Mouse (Mus musculus) spleen, postnatal 4 days (tissue): ENCODE data around the gene Rbm48.

Experiments
- DNase-seq, 2 experiments: peaks; one replicate each; pipeline ENCODE4 v3.0.0; 2022; ENCODE audit warnings: low spot score in 2 of 2

The Rbm48 gene

DNA sequence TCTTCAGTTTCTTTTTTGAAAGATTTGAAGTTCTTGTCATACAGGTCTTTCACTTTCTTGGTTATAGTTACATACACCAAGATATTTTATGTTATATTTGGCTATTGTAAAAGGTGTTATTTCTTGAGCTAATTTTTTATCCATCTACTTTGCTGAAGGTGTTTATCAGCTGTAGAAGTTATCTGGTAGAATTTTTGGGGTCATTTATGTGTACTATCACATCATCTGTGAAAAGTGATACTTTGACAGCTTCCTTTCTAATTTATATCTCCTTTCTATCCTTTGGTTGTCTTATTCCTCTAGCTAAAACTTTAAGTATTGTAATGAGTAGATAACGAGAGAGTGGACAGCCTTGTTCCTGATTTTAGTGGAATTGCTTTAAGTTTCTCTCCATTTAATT lies 44.9 kb downstream of the Rbm48 start:
- no peak for DNase-seq

GRCm38 (mm10) chr5:3546226-3546625 lies 50.2 kb downstream of the Rbm48 start:
- DNase-seq, result no peak

GRCm38 (mm10) chr5:3544480-3544769 lies 52.0 kb downstream of the Rbm48 start:
- DNase-seq, result no peak

DNA sequence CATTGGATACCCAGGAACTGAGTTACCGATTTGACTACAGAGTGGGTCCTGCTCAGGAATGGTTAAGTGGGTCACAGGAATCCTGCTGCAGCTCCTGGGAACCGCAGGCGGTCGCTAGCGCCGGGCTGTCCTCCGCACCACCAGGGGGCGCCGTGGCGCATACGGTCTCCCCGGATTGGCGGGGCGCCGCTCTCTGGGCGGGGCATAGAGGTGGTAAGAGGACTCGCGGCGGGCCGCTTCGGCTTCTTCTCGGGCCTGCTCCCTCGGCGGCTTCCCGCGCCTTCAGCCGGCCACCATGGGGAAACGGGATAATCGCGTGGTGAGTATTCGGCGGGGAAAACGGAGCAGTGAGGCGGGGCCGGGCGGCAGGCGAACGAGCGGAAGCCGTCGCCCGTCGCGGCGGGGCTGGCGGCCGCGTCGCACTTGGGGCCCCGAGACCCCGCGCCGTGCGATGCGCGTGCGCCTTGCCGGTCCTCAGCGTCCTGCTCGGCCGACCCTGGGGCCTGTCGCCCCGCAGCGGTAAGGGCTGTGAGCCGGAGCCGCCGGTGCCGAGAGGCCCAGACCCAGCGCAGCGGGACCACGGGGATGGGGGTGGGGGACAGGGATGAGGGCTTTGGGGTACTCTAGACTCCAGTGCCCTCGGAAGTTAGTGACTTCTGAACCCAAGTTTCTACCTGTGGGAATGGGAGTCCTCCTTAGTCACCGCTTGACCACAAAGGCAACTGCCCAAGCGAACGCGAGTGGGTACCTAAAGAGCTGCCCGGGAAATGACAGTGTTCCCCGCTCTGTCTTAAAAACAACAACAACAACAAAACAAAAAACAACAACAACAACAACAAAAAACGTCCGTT lies 52.5 kb downstream of the Rbm48 start, which contains the start of gene Fam133b:
Fam133b (plus strand) TSS at position 205 of the 851 bp plus-strand sequence.
- peak; percentile 97 to 100 for DNase-seq

- DNase-seq, result no peak
Measured at GRCm38 (mm10) chr5:3541871-3542270, 54.5 kb downstream of the Rbm48 start.

DNA sequence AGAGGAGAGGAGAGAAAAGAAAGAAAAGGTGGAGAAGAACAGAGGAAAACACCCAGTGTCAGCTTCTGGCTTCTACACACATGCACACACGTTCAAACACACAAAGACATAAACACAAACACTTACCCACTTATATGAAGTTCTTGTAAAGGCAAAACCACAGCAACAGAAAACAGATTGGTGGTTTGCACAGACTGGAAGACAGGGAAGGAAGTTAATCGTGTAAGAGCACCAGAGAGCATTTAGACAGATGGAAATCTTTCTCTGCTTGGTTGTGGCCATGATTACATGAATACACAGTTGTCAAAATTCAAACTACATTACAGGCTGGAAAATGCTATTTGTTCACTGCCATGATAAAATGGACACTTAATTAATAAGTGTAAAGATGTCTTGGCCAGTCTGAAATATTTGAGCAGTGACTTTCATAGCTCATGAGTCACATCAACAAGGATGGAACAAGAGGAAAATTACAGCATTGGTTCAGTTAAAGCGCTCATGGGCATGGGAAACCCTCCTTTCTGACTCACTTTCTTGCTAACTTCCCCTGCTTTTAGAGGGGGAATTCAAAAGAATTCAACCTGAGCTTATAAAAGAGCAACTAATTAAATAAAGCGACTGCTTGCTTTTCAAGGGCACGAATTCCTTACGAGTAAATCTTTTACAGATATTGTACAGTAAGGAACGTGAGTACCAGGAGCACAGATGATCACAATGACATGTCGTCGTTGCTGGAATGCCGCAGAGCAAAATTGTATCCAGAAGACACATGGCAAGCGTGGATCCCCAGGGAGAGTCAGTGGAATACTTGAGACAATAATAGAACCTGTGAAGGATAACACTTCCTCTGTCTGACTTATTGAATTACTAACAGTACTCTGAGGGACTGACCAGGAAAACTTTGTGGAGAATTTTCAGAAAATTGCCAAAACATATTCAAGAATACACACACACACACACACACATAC lies 57.6 kb downstream of the Rbm48 start:
- no peak for DNase-seq

DNA sequence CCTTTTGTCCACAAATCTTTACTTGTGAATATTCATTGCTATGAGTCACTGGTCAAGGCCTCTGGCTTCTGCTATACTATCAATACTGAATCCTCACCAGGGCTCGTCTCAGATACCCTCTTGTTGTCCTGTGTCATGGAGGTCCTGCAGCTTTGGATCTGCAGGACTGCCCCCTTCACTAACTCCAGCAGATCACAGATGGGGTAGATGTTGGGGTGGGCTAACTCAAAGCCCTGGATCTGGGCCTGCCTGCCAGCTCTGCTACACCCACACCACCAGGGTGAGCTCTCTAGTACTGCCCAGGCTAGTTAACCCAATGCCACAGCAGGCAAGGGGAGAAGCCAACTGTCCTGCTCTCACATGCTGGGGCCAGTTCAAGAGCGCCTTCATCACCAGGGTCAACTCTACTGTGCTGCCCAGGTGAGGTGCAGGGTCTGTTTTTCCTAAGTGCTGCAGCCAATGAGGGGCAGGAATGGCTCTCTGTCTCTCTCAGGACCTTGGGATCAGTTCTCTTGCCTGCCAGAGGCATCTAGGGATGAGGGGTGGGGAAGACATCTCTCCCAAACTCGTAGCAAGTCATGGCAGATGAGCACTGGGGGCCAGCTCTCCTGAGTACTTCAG lies 59.7 kb downstream of the Rbm48 start:
- DNase-seq, result peak in 1 of 2 experiments; percentile 54
